Mouse (Mus musculus): ENCODE measurements at regions not wholly inside any gene's neighbourhood (a gene's known extent, or its start where the extent isn't known, plus 50 kb on each side); places are given as distances from the start of the nearest gene placed in this dataset.

- peaks cover 19% of the 10 kb centered on the region for H3K4me1 ChIP-seq (replicated peaks; ENCODE audit: control insufficient read depth, insufficient read depth, low read length)
- 86% methylated on average over 12 of the region's 12 CpGs for WGBS
These were observed 141.3 kb upstream of the Klf14 start for GRCm38 (mm10) chr6:31100084-31100579.

GRCm38 (mm10) chr6:31100749-31101148 is 141.9 kb upstream of the Klf14 start:
- Histone ChIP-seq H3K36me3 (ENCODE audit: control insufficient read depth, insufficient read depth, low read length) (no peaks in the 10 kb centered on the region), H3K9me3 (ENCODE audit: control insufficient read depth, low read length) (no peaks in the 10 kb centered on the region), H3K9ac (ENCODE audit: low read length) (no peak overlapping the region), H3K4me2 (ENCODE audit: low read depth, low read length, severe bottlenecking) (no peak overlapping the region), H3K27ac (ENCODE audit: low read depth, low read length) (no peak overlapping the region), H3K27me3 (ENCODE audit: control insufficient read depth, insufficient read depth, low read length) (no peaks in the 10 kb centered on the region), H3K4me1 (replicated peaks; ENCODE audit: control insufficient read depth, insufficient read depth, low read length) (peaks cover 19% of the 10 kb centered on the region), H3K4me3 (ENCODE audit: low read depth, low read length) (no peak overlapping the region)
- DNase-seq (ENCODE audit: low spot score): no peak
- ATAC-seq (replicated peaks; ENCODE audit: low FRiP score): no peak
- 78% methylated on average over 5 of the region's 5 CpGs for WGBS

More at GRCm38 (mm10) chr6:31100084-31100579, 141.3 kb upstream of the Klf14 start:
- no peak for ATAC-seq (replicated peaks; ENCODE audit: low FRiP score)
- no peak for DNase-seq (ENCODE audit: low spot score)
- H3K9me3 ChIP-seq (ENCODE audit: control insufficient read depth, low read length): no peaks in the 10 kb centered on the region
- H3K36me3 ChIP-seq (ENCODE audit: control insufficient read depth, insufficient read depth, low read length): no peaks in the 10 kb centered on the region
- H3K27me3 ChIP-seq (ENCODE audit: control insufficient read depth, insufficient read depth, low read length): no peaks in the 10 kb centered on the region
- H3K27ac ChIP-seq (ENCODE audit: low read depth, low read length): no peak overlapping the region
- H3K9ac ChIP-seq (ENCODE audit: low read length): no peak overlapping the region
- H3K4me2 ChIP-seq (ENCODE audit: low read depth, low read length, severe bottlenecking): no peak overlapping the region
- H3K4me3 ChIP-seq (ENCODE audit: low read depth, low read length): no peak overlapping the region

- DNase-seq (ENCODE audit: low spot score): no peak
- Histone ChIP-seq H3K27me3 (ENCODE audit: control insufficient read depth, insufficient read depth, low read length) (no peaks in the 10 kb centered on the region), H3K27ac (ENCODE audit: low read depth, low read length) (no peak overlapping the region), H3K4me3 (ENCODE audit: low read depth, low read length) (no peak overlapping the region), H3K36me3 (ENCODE audit: control insufficient read depth, insufficient read depth, low read length) (no peaks in the 10 kb centered on the region), H3K4me2 (ENCODE audit: low read depth, low read length, severe bottlenecking) (no peak overlapping the region), H3K9ac (ENCODE audit: low read length) (no peak overlapping the region), H3K4me1 (replicated peaks; ENCODE audit: control insufficient read depth, insufficient read depth, low read length) (no peaks in the 10 kb centered on the region), H3K9me3 (ENCODE audit: control insufficient read depth, low read length) (no peaks in the 10 kb centered on the region)
- ATAC-seq (replicated peaks; ENCODE audit: low FRiP score): no peak
- 73% methylated on average over 10 of the region's 10 CpGs for WGBS
These were observed 147.4 kb upstream of the Klf14 start for GRCm38 (mm10) chr6:31106144-31106836.

- no peak for ATAC-seq (replicated peaks; ENCODE audit: low FRiP score)
- Histone ChIP-seq H3K4me2 (ENCODE audit: low read depth, low read length, severe bottlenecking) (no peak overlapping the region), H3K4me3 (ENCODE audit: low read depth, low read length) (no peak overlapping the region), H3K4me1 (replicated peaks; ENCODE audit: control insufficient read depth, insufficient read depth, low read length) (no peaks in the 10 kb centered on the region), H3K27me3 (ENCODE audit: control insufficient read depth, insufficient read depth, low read length) (no peaks in the 10 kb centered on the region), H3K36me3 (ENCODE audit: control insufficient read depth, insufficient read depth, low read length) (no peaks in the 10 kb centered on the region), H3K9me3 (ENCODE audit: control insufficient read depth, low read length) (no peaks in the 10 kb centered on the region), H3K27ac (ENCODE audit: low read depth, low read length) (no peak overlapping the region), H3K9ac (ENCODE audit: low read length) (no peak overlapping the region)
- no peak for DNase-seq (ENCODE audit: low spot score)
- WGBS: 90% methylated on average over 10 of the region's 10 CpGs
These were observed 148.0 kb upstream of the Klf14 start for GRCm38 (mm10) chr6:31106856-31107359.

GRCm38 (mm10) chr6:31107360-31107759 is 148.5 kb upstream of the Klf14 start:
- 91% methylated on average over 4 of the region's 4 CpGs for WGBS
- Histone ChIP-seq H3K27ac (ENCODE audit: low read depth, low read length) (no peak overlapping the region), H3K4me3 (ENCODE audit: low read depth, low read length) (no peak overlapping the region), H3K27me3 (ENCODE audit: control insufficient read depth, insufficient read depth, low read length) (no peaks in the 10 kb centered on the region), H3K4me2 (ENCODE audit: low read depth, low read length, severe bottlenecking) (no peak overlapping the region), H3K4me1 (replicated peaks; ENCODE audit: control insufficient read depth, insufficient read depth, low read length) (no peaks in the 10 kb centered on the region; the same call in 1 of the 2 replicates), H3K9ac (ENCODE audit: low read length) (no peak overlapping the region), H3K9me3 (ENCODE audit: control insufficient read depth, low read length) (no peaks in the 10 kb centered on the region), H3K36me3 (ENCODE audit: control insufficient read depth, insufficient read depth, low read length) (no peaks in the 10 kb centered on the region)
- ATAC-seq (replicated peaks; ENCODE audit: low FRiP score): no peak
- no peak for DNase-seq (ENCODE audit: low spot score)

- no peak overlapping the region for H3K4me3 ChIP-seq (ENCODE audit: low read depth, low read length)
- H3K4me1 ChIP-seq (replicated peaks; ENCODE audit: control insufficient read depth, insufficient read depth, low read length): no peaks in the 10 kb centered on the region; the same call in 1 of the 2 replicates
- H3K27ac ChIP-seq (ENCODE audit: low read depth, low read length): no peak overlapping the region
- no peaks in the 10 kb centered on the region for H3K27me3 ChIP-seq (ENCODE audit: control insufficient read depth, insufficient read depth, low read length)
- WGBS: 89% methylated on average over 5 of the region's 5 CpGs
- H3K9ac ChIP-seq (ENCODE audit: low read length): no peak overlapping the region
- no peaks in the 10 kb centered on the region for H3K36me3 ChIP-seq (ENCODE audit: control insufficient read depth, insufficient read depth, low read length)
- DNase-seq (ENCODE audit: low spot score) (no peak), ATAC-seq (replicated peaks; ENCODE audit: low FRiP score) (no peak)
- no peaks in the 10 kb centered on the region for H3K9me3 ChIP-seq (ENCODE audit: control insufficient read depth, low read length)
- H3K4me2 ChIP-seq (ENCODE audit: low read depth, low read length, severe bottlenecking): no peak overlapping the region
These were observed 149.2 kb upstream of the Klf14 start for GRCm38 (mm10) chr6:31107916-31108685.

- DNase-seq (ENCODE audit: low spot score) (no peak), ATAC-seq (replicated peaks; ENCODE audit: low FRiP score) (no peak)
- H3K9me3 ChIP-seq (ENCODE audit: control insufficient read depth, low read length): no peaks in the 10 kb centered on the region
- H3K9ac ChIP-seq (ENCODE audit: low read length): no peak overlapping the region
- no peak overlapping the region for H3K4me3 ChIP-seq (ENCODE audit: low read depth, low read length)
- no peak overlapping the region for H3K27ac ChIP-seq (ENCODE audit: low read depth, low read length)
- no peaks in the 10 kb centered on the region; the same call in 1 of the 2 replicates for H3K4me1 ChIP-seq (replicated peaks; ENCODE audit: control insufficient read depth, insufficient read depth, low read length)
- H3K36me3 ChIP-seq (ENCODE audit: control insufficient read depth, insufficient read depth, low read length): no peaks in the 10 kb centered on the region
- H3K27me3 ChIP-seq (ENCODE audit: control insufficient read depth, insufficient read depth, low read length): no peaks in the 10 kb centered on the region
- WGBS: 91% methylated on average over 4 of the region's 4 CpGs
- H3K4me2 ChIP-seq (ENCODE audit: low read depth, low read length, severe bottlenecking): no peak overlapping the region
These were observed 150.7 kb upstream of the Klf14 start for GRCm38 (mm10) chr6:31109604-31110003.

- Histone ChIP-seq H3K4me1 (replicated peaks; ENCODE audit: control insufficient read depth, insufficient read depth, low read length) (no peaks in the 10 kb centered on the region; the same call in 1 of the 2 replicates), H3K9ac (ENCODE audit: low read length) (no peak overlapping the region), H3K4me2 (ENCODE audit: low read depth, low read length, severe bottlenecking) (no peak overlapping the region), H3K27me3 (ENCODE audit: control insufficient read depth, insufficient read depth, low read length) (no peaks in the 10 kb centered on the region), H3K9me3 (ENCODE audit: control insufficient read depth, low read length) (no peaks in the 10 kb centered on the region), H3K27ac (ENCODE audit: low read depth, low read length) (0 out of 2 replicates have a peak overlapping the region, but pooled peaks have one; percentile 18), H3K4me3 (ENCODE audit: low read depth, low read length) (no peak overlapping the region), H3K36me3 (ENCODE audit: control insufficient read depth, insufficient read depth, low read length) (no peaks in the 10 kb centered on the region)
- WGBS: 85% methylated on average over 13 of the region's 13 CpGs
- ATAC-seq (replicated peaks; ENCODE audit: low FRiP score): no peak
- no peak for DNase-seq (ENCODE audit: low spot score)
These were observed 153.6 kb upstream of the Klf14 start for GRCm38 (mm10) chr6:31112293-31113077.
